Mouse (Mus musculus) gastrocnemius, postnatal 14 days (tissue): ENCODE data around the gene Csde1. TPM values are rescaled to one million over a fixed set of nuclear protein-coding genes. Genes with fewer than 3 reads are reported as not detected.
A peak's percentile ranks its signal among the peaks of the same experiment; 100 is the strongest.

Source experiments
- DNase-seq: peaks from one replicate; pipeline ENCODE4 v3.0.0; 2021; ENCODE audit warnings: mixed read lengths
- intact Hi-C: fragments of 180-260 bp; cut with DNase I; formaldehyde crosslinking; loops from one replicate; pipeline ENCODE4 v1.15.1; 2025; ENCODE audit warnings: low total_unique reads
- total RNA-seq, 2 experiments: library from RNA; stranded (reverse); gene quantifications; 2 replicates each; pipeline ENCODE4 v1.2.3; 2021

Gene Csde1
- total RNA-seq, 2 experiments from 2014 or later = 522 to 542 TPM

DNA sequence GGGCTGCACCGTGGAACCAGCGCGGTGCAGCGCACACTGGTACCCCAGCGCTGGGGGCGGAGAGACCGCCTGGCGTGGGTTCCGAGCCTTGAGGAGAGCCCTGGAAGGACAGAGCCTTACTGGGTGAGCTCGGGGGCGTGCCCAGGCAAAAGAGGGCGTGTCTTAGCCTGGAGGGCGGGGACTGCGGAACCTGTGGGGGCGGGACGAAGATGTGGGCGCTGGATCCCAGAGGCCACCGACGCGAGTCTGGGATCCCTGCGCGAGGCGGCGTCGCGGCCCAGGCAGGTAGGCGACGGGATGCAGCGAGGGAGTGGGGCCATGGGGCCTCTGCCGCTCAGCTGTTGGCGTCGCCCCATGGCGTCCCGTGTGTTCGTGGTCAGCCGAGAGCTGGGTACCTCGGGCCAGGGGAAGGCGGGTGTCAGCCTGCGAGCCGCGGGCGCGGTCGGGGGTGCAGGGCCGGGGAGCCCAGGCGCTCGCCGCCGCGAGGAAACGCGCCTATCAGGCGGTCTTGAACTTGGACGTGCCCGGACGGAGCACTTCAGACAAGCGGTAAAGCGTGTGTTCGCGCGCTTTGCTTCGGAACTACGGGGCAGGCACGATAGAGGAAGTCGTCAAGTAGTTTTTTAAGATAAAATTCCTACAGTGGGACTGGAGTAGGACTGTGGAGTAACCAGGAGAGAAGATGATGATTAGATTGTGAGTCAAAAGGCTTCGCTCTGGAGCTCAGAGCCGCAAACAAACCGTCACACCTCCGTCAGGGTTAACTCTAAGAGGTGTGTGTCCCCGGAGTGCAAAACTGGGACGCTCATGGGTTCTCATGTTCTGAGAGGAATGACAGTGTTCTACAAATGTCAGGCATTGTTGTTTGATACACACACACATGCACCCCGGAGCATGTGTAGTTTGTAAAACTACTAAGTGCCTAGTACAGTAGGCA is 82.5 kb downstream of the Csde1 start, which contains the start of gene Dennd2c:
Gene Dennd2c (plus strand): TSS at position 151 of the 937 bp plus-strand sequence.
- intact Hi-C loops = loop anchor here (10.0 kb wide), 1 partner anchor 62 kb away; no protein-coding TSS in a partner anchor
- peak; percentile 95 for DNase-seq

Other genes with a start within 250 kb of the Csde1 start
- not detected for gene Tshb, start 237.7 kb upstream of the Csde1 start, total RNA-seq
- gene Sycp1, start 84.3 kb upstream of the Csde1 start, total RNA-seq = not detected
- gene Nr1h5, start 56.3 kb upstream of the Csde1 start, total RNA-seq = not detected
- 10 to 100 TPM; 62.7 to 67.9 TPM for gene Sike1, start 24.7 kb upstream of the Csde1 start, total RNA-seq
- 10 to 100 TPM; 58.9 to 69.4 TPM for gene Nras, start 37.9 kb downstream of the Csde1 start, total RNA-seq
- 100 to 1,000 TPM; 685 to 695 TPM for gene Ampd1, start 53.6 kb downstream of the Csde1 start, total RNA-seq
- gene Dennd2c, start 82.2 kb downstream of the Csde1 start, total RNA-seq = 1 to 10 TPM; 2.9 to 4.7 TPM
- 10 to 100 TPM; 40.3 to 47.4 TPM for gene Bcas2, start 151.2 kb downstream of the Csde1 start, total RNA-seq